Mouse (Mus musculus) T-helper 2 cell (primary cell): ENCODE data around the gene Zfp932.
"Not testable (repeated sequence)": the region's sequence is repeated elsewhere in the genome, so short reads cannot be mapped to it uniquely, and the experiment has no call there.

Source experiments
- in situ Hi-C: fragments of 300-600 bp; cut with MboI, MseI; formaldehyde crosslinking; loops from one replicate; pipeline ENCODE4 v1.15.1; 2025; ENCODE audit warnings: high pct_unique_total_duplicates

The Zfp932 gene

GRCm38 (mm10) chr5:109996026-109996937 is at the start of gene Zfp932:
TSS of gene Zfp932 (plus strand) at chr5:109996521.
- in situ Hi-C loops: loop anchor here (5.0 kb wide), 2 partner anchors 74 to 444 kb away; partner anchors contain the start of gene Gm15446

- in situ Hi-C loops: no loop called here
Measured at GRCm38 (mm10) chr5:109950281-109950680, 46.0 kb upstream of the Zfp932 start.

- in situ Hi-C loops: not testable (repeated sequence)
Measured at GRCm38 (mm10) chr5:109980743-109981142, 15.6 kb upstream of the Zfp932 start.

- in situ Hi-C loops: loop anchor here (5.0 kb wide), 2 partner anchors 73 to 443 kb away; partner anchors contain the start of gene Gm15446
Measured at GRCm38 (mm10) chr5:109995461-109995860, 860 bp upstream of the Zfp932 start.

- in situ Hi-C loops: not testable (repeated sequence)
Measured at GRCm38 (mm10) chr5:110015775-110016174, 19.5 kb downstream of the Zfp932 start.

- in situ Hi-C loops: no loop called here
Measured at GRCm38 (mm10) chr5:110023273-110023672, 27.0 kb downstream of the Zfp932 start.

- in situ Hi-C loops: not testable (repeated sequence)
Measured at GRCm38 (mm10) chr5:110023694-110024427, 27.5 kb downstream of the Zfp932 start.

GRCm38 (mm10) chr5:110057637-110058408 is 61.5 kb downstream of the Zfp932 start:
- in situ Hi-C loops: no loop called here
